ENCODE assay signal across 9 mouse cellular contexts in genomic region chr5:129177697-129178511, GRCm38 (mm10).
DNase-seq lines count a peak whose midpoint lies in the region; ATAC-seq and TF ChIP-seq lines count a peak whose summit lies in the region.
"Had no signal": no experiment of that assay in that cellular context is flagged by ENCODE, and none has a peak within 500 bp of the region (broad histone marks: within the 10 kb centered on the region; RNA-seq: fewer than 3 reads in every experiment).

No protein-coding gene starts in this region.

- no peak overlapping the region for H3K9ac ChIP-seq in forebrain, embryonic 15.5 days (replicated peaks)
- no peak overlapping the region for H3K9ac ChIP-seq in neural tube, embryonic 14.5 days (replicated peaks; ENCODE audit: low read depth, low read length)
- H3K9ac ChIP-seq: embryonic facial prominence, embryonic 12.5 days had no signal

- TF ChIP-seq CTCF in testis, adult 2 months (IDR thresholded peaks at IDR 0.05; ENCODE audit: control insufficient read depth, insufficient read depth, insufficient replicate concordance, low read depth, low read length) = peak; percentile 98

- TF ChIP-seq POLR2A in testis, adult 2 months (IDR thresholded peaks at IDR 0.05; ENCODE audit: control insufficient read depth, low read depth, low read length) = no peak

- no peaks in the 10 kb centered on the region for H3K9me3 ChIP-seq in forebrain, embryonic 15.5 days
- H3K9me3 ChIP-seq in neural tube, embryonic 14.5 days (ENCODE audit: control insufficient read depth, low read length) = no peaks in the 10 kb centered on the region
- H3K9me3 ChIP-seq: embryonic facial prominence, embryonic 12.5 days had no signal

- intact Hi-C loops in heart, postnatal 25 days (cut with DNase I) = loop anchor here (1.0 to 5.0 kb wide), 5 partner anchors 116 to 416 kb away; partner anchors contain the start of gene Mmp17

- H3K36me3 ChIP-seq in forebrain, embryonic 15.5 days = no peaks in the 10 kb centered on the region
- H3K36me3 ChIP-seq in neural tube, embryonic 14.5 days (ENCODE audit: control insufficient read depth, insufficient read depth, low read length) = no peaks in the 10 kb centered on the region
- no peaks in the 10 kb centered on the region for H3K36me3 ChIP-seq in testis, adult 2 months (ENCODE audit: control insufficient read depth, insufficient read depth, low read length)
- H3K36me3 ChIP-seq: embryonic facial prominence, embryonic 12.5 days had no signal

- H3K4me2 ChIP-seq in forebrain, embryonic 15.5 days (replicated peaks) = no peak overlapping the region
- H3K4me2 ChIP-seq in neural tube, embryonic 14.5 days (ENCODE audit: low read depth, low read length) = no peak overlapping the region
- H3K4me2 ChIP-seq: embryonic facial prominence, embryonic 12.5 days had no signal

- H3K4me3 ChIP-seq in forebrain, embryonic 15.5 days = no peak overlapping the region
- no peak overlapping the region for H3K4me3 ChIP-seq in neural tube, embryonic 14.5 days (ENCODE audit: low read depth, low read length)
- H3K4me3 ChIP-seq in testis, adult 2 months (ENCODE audit: control insufficient read depth, low read depth, low read length) = no peak overlapping the region
- H3K4me3 ChIP-seq: embryonic facial prominence, embryonic 12.5 days had no signal

- H3K27ac ChIP-seq in forebrain, embryonic 15.5 days (replicated peaks) = no peak overlapping the region
- H3K27ac ChIP-seq in neural tube, embryonic 14.5 days (ENCODE audit: low read depth, low read length) = no peak overlapping the region
- H3K27ac ChIP-seq in testis, adult 2 months (ENCODE audit: control insufficient read depth, insufficient read depth, low read depth, low read length) = no peak overlapping the region
- H3K27ac ChIP-seq: embryonic facial prominence, embryonic 12.5 days had no signal

- DNase-seq in CD8-positive naive resting alpha-beta T cell, adult 2 months (ENCODE audit: low read depth in 2 of 2, low spot score in 2 of 2) = peak; percentile 67 to 78
- peak; percentile 61 for DNase-seq in heart, postnatal 25 days (ENCODE audit: low spot score)
- DNase-seq in layer of hippocampus, adult 18-20 months (ENCODE audit: low spot score in 2 of 2) = peak; percentile 75 to 90
- peak; percentile 78 to 83 for DNase-seq in lung, adult 18-20 months

- no peaks in the 10 kb centered on the region; the same call in 1 of the 2 replicates for H3K27me3 ChIP-seq in forebrain, embryonic 15.5 days
- H3K27me3 ChIP-seq in neural tube, embryonic 14.5 days (ENCODE audit: control insufficient read depth, insufficient read depth, low read length) = no peaks in the 10 kb centered on the region
- no peaks in the 10 kb centered on the region for H3K27me3 ChIP-seq in testis, adult 2 months (ENCODE audit: control insufficient read depth, insufficient read depth, low read length)
- H3K27me3 ChIP-seq: embryonic facial prominence, embryonic 12.5 days had no signal

- ATAC-seq in cerebellum, adult (ENCODE audit: insufficient number of reproducible peaks, low FRiP score, low TSS enrichment) = peak; percentile 83
- peak; percentile 76 for ATAC-seq in forebrain, embryonic 15.5 days (replicated peaks)
- ATAC-seq in neural tube, embryonic 14.5 days (ENCODE audit: low read depth) = peak; percentile 54; the same call in 1 of the 2 replicates

- H3K4me1 ChIP-seq in forebrain, embryonic 15.5 days = peaks cover 6% of the 10 kb centered on the region
- no peaks in the 10 kb centered on the region for H3K4me1 ChIP-seq in neural tube, embryonic 14.5 days (ENCODE audit: control insufficient read depth, insufficient read depth, low read length)
- H3K4me1 ChIP-seq in testis, adult 2 months (ENCODE audit: control insufficient read depth, insufficient read depth, low read length) = no peaks in the 10 kb centered on the region
- H3K4me1 ChIP-seq: embryonic facial prominence, embryonic 12.5 days had no signal

- 51% methylated on average over 14 of the region's 14 CpGs for WGBS in forebrain, embryonic 15.5 days
- WGBS in neural tube, embryonic 14.5 days = 52% methylated on average over 14 of the region's 14 CpGs
